Mouse (Mus musculus) CD4-positive, CD25-positive, alpha-beta regulatory T cell, adult 4 months (primary cell): ENCODE measurements at regions not wholly inside any gene's neighbourhood (a gene's known extent, or its start where the extent isn't known, plus 50 kb on each side); places are given as distances from the start of the nearest gene placed in this dataset.
A peak's percentile ranks its signal among the peaks of the same experiment; 100 is the strongest.

Experiments
- ATAC-seq: one replicate; pipeline ENCODE4 v1.8.0; 2017

- peak; percentile 75 for ATAC-seq
Observed at GRCm38 (mm10) chr9:61669729-61670520, 244.4 kb downstream of the Rplp1 start.

GRCm38 (mm10) chr9:61668723-61669122, 245.6 kb downstream of the Rplp1 start:
- peak; percentile 7 for ATAC-seq

- ATAC-seq: no peak
Observed at GRCm38 (mm10) chr9:61668157-61668697, 246.1 kb downstream of the Rplp1 start.

GRCm38 (mm10) chr9:61667453-61668074, 246.8 kb downstream of the Rplp1 start:
- ATAC-seq: peak; percentile 45

GRCm38 (mm10) chr9:61666761-61667332, 247.5 kb downstream of the Rplp1 start:
- ATAC-seq: no peak

GRCm38 (mm10) chr9:61666118-61666517, 248.2 kb downstream of the Rplp1 start:
- peak; percentile 46 for ATAC-seq

- no peak for ATAC-seq
Observed at GRCm38 (mm10) chr9:61665254-61665653, 249.1 kb downstream of the Rplp1 start.

- ATAC-seq: peak; percentile 36
Observed at GRCm38 (mm10) chr9:61664000-61664622, 250.2 kb downstream of the Rplp1 start.

- ATAC-seq: no peak
Observed at GRCm38 (mm10) chr9:61662055-61663028, 252.0 kb downstream of the Rplp1 start.

- ATAC-seq: no peak
Observed at GRCm38 (mm10) chr9:61660191-61660590, 254.2 kb downstream of the Rplp1 start.

GRCm38 (mm10) chr9:61657996-61658395, 256.3 kb downstream of the Rplp1 start:
- ATAC-seq: no peak

GRCm38 (mm10) chr9:61655433-61655981, 258.8 kb downstream of the Rplp1 start:
- no peak for ATAC-seq

GRCm38 (mm10) chr9:61645661-61646425, 268.5 kb downstream of the Rplp1 start:
- ATAC-seq: no peak

- no peak for ATAC-seq
Observed at GRCm38 (mm10) chr9:61640739-61641138, 268.6 kb downstream of the Tle3 start.

GRCm38 (mm10) chr9:61638908-61639307, 266.7 kb downstream of the Tle3 start:
- no peak for ATAC-seq

- no peak for ATAC-seq
Observed at GRCm38 (mm10) chr9:61633936-61634335, 261.8 kb downstream of the Tle3 start.

GRCm38 (mm10) chr9:61632602-61633001, 260.4 kb downstream of the Tle3 start:
- ATAC-seq: no peak

- ATAC-seq: no peak
Observed at GRCm38 (mm10) chr9:61631097-61631496, 258.9 kb downstream of the Tle3 start.

- ATAC-seq: no peak
Observed at GRCm38 (mm10) chr9:61627801-61628574, 255.8 kb downstream of the Tle3 start.

GRCm38 (mm10) chr9:61622933-61623332, 250.8 kb downstream of the Tle3 start:
- no peak for ATAC-seq
